Mouse (Mus musculus): ENCODE data around the gene Rab11fip4. TPM values are rescaled to one million over a fixed set of nuclear protein-coding genes. Genes with fewer than 3 reads are reported as not detected.

The Rab11fip4 gene
- total and polyA plus RNA-seq, 3 experiments: 13.2 to 41.6 (median 26.6) TPM

GRCm38 (mm10) chr11:79717271-79717670 lies 126.3 kb downstream of the Rab11fip4 start:
- in situ Hi-C loops (cut with MboI; ENCODE audit: low pct_ligation_motif_present, low pct_unique_long_range_greater_than_20kb, low sequenced_read_pairs): loop anchor here (5.0 kb wide), 1 partner anchor 75 kb away; no protein-coding TSS in a partner anchor
- Histone ChIP-seq H3K27ac (ENCODE audit: insufficient read depth, low read depth) (no peak overlapping the region), H3K9me3 (replicated peaks; ENCODE audit: low read length) (no peaks in the 10 kb centered on the region), H3K79me2 (replicated peaks; ENCODE audit: control insufficient read depth, extremely low read depth, insufficient read depth, poor library complexity, severe bottlenecking) (no peaks in the 10 kb centered on the region), H3K4me1 (ENCODE audit: control insufficient read depth in 1 of 2, insufficient read depth in 2 of 2) (peaks cover 21 to 90% of the 10 kb centered on the region in 2 experiments), H3K36me3 (replicated peaks in 1 of 2; ENCODE audit: control insufficient read depth in 1 of 2, insufficient read depth in 1 of 2, low read length in 1 of 2) (peaks cover 0 to 44% of the 10 kb centered on the region in 2 experiments), H3K4me2 (ENCODE audit: insufficient read depth, low read depth, poor library complexity, severe bottlenecking) (peak overlapping the region; percentile 78; the same call in 1 of the 2 replicates), H3K4me3 (replicated peaks in 1 of 3; ENCODE audit: low read depth in 2 of 3, low read length in 2 of 3, poor library complexity in 1 of 3) (no peak overlapping the region), H3K9ac (ENCODE audit: insufficient read depth, low read depth) (no peak overlapping the region), H3K27me3 (replicated peaks) (no peaks in the 10 kb centered on the region)
- dilution Hi-C loops (cut with MboI; ENCODE audit: extremely low pct_ligation_motif_present, extremely low pct_unique_long_range_greater_than_20kb, low sequenced_read_pairs): no loop called here
- DNase-seq (ENCODE audit: extremely low read depth): no peak
- TF ChIP-seq PAX5 (IDR thresholded peaks at IDR 0.05; ENCODE audit: low read length) (no peak), BHLHE40 (IDR thresholded peaks at IDR 0.05; ENCODE audit: low read depth, low read length) (no peak), ZNF384 (IDR thresholded peaks at IDR 0.05; ENCODE audit: low read depth, low read length) (no peak), SIN3A (IDR thresholded peaks at IDR 0.05; ENCODE audit: low read length) (no peak), HCFC1 (IDR thresholded peaks at IDR 0.05; ENCODE audit: low read depth, low read length) (no peak), TCF12 (IDR thresholded peaks at IDR 0.05; ENCODE audit: low read depth, low read length) (no peak), KAT2A (IDR thresholded peaks at IDR 0.05; ENCODE audit: insufficient replicate concordance, low read length) (no peak), MYC (IDR thresholded peaks at IDR 0.05; ENCODE audit: low read depth, low read length) (no peak), CTCF (conservative IDR thresholded peaks at IDR 0.05 in 1 of 2, IDR thresholded peaks at IDR 0.05 in 1 of 2; ENCODE audit: low read depth in 2 of 2, low read length in 2 of 2) (no peak), RCOR1 (conservative IDR thresholded peaks at IDR 0.05; ENCODE audit: low read depth, low read length) (no peak), ZKSCAN1 (IDR thresholded peaks at IDR 0.05; ENCODE audit: borderline replicate concordance, low read depth, low read length) (no peak), MAFK (IDR thresholded peaks at IDR 0.05; ENCODE audit: insufficient replicate concordance, low read length) (no peak), MAX (IDR thresholded peaks at IDR 0.05; ENCODE audit: low read length) (no peak)

DNA sequence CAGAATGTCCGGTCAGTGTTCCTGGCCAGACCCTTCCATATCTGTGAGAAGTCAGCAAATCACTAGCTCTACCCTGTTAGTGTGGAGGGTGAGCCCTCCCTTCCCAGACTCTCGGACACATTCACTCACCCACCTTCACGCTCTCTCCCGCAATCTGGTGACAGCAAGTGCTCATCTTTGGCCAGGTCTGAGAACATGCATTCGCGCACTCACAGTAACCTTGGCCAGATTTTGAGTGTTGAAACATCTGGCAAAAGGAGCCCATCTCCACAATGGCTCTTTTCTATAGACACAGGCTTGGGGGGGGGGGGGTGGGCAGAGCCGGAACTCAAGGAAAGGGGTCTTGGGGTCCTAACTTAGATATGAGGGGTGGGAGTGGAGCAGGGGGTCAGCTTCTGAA lies 126.8 kb downstream of the Rab11fip4 start:
- H3K36me3 ChIP-seq (replicated peaks in 1 of 2; ENCODE audit: control insufficient read depth in 1 of 2, insufficient read depth in 1 of 2, low read length in 1 of 2): peaks cover 0 to 49% of the 10 kb centered on the region in 2 experiments
- dilution Hi-C loops (cut with MboI; ENCODE audit: extremely low pct_ligation_motif_present, extremely low pct_unique_long_range_greater_than_20kb, low sequenced_read_pairs) (no loop called here), in situ Hi-C loops (cut with MboI; ENCODE audit: low pct_ligation_motif_present, low pct_unique_long_range_greater_than_20kb, low sequenced_read_pairs) (loop anchor here (5.0 kb wide), 1 partner anchor 74 kb away; no protein-coding TSS in a partner anchor)
- TF ChIP-seq GABPA (IDR thresholded peaks at IDR 0.05; ENCODE audit: insufficient replicate concordance, low read depth, low read length) (no peak), UBTF (IDR thresholded peaks at IDR 0.05; ENCODE audit: low read depth, low read length) (no peak), RAD21 (IDR thresholded peaks at IDR 0.05; ENCODE audit: low read depth, low read length) (no peak), USF2 (conservative IDR thresholded peaks at IDR 0.05; ENCODE audit: low read depth, low read length) (no peak), E2F4 (IDR thresholded peaks at IDR 0.05; ENCODE audit: insufficient replicate concordance, low read depth, low read length) (no peak), POLR2AphosphoS2 (IDR thresholded peaks at IDR 0.05; ENCODE audit: low read depth, low read length) (no peak), MEF2A (IDR thresholded peaks at IDR 0.05; ENCODE audit: borderline replicate concordance, low read depth, low read length) (no peak), CTCF (conservative IDR thresholded peaks at IDR 0.05 in 1 of 2, IDR thresholded peaks at IDR 0.05 in 1 of 2; ENCODE audit: low read depth in 2 of 2, low read length in 2 of 2) (no peak), JUN (IDR thresholded peaks at IDR 0.05; ENCODE audit: insufficient read depth, low read depth, low read length) (no peak), MAZ (IDR thresholded peaks at IDR 0.05; ENCODE audit: low read depth, low read length) (no peak), ELF1 (IDR thresholded peaks at IDR 0.05; ENCODE audit: low read depth, low read length) (no peak), EP300 (IDR thresholded peaks at IDR 0.05; ENCODE audit: low read length) (no peak), SIN3A (IDR thresholded peaks at IDR 0.05; ENCODE audit: low read length) (no peak), CHD2 (IDR thresholded peaks at IDR 0.05; ENCODE audit: low read length) (no peak), KAT2A (IDR thresholded peaks at IDR 0.05; ENCODE audit: insufficient replicate concordance, low read length) (no peak)
- H3K9me3 ChIP-seq (replicated peaks; ENCODE audit: low read length): no peaks in the 10 kb centered on the region
- peaks cover 21 to 90% of the 10 kb centered on the region in 2 experiments for H3K4me1 ChIP-seq (ENCODE audit: control insufficient read depth in 1 of 2, insufficient read depth in 2 of 2)
- H3K4me3 ChIP-seq (replicated peaks in 1 of 3; ENCODE audit: low read depth in 2 of 3, low read length in 2 of 3, poor library complexity in 1 of 3): peak overlapping the region in 1 of 3 experiments; percentile 23
- no peaks in the 10 kb centered on the region for H3K79me2 ChIP-seq (replicated peaks; ENCODE audit: control insufficient read depth, extremely low read depth, insufficient read depth, poor library complexity, severe bottlenecking)
- no peak for DNase-seq (ENCODE audit: extremely low read depth)
- no peak overlapping the region for H3K27ac ChIP-seq (ENCODE audit: insufficient read depth, low read depth)
- H3K4me2 ChIP-seq (ENCODE audit: insufficient read depth, low read depth, poor library complexity, severe bottlenecking): peak overlapping the region; percentile 78
- no peaks in the 10 kb centered on the region for H3K27me3 ChIP-seq (replicated peaks)
- H3K9ac ChIP-seq (ENCODE audit: insufficient read depth, low read depth): 0 out of 2 replicates have a peak overlapping the region, but pooled peaks have one; percentile 22

All from CH12.LX (cell line).